Mouse (Mus musculus) kidney, adult 18-20 months (tissue): ENCODE measurements around the gene Inpp5a.

Source experiments
- DNase-seq: peaks from one replicate; pipeline ENCODE4 v3.0.0; 2021

Gene Inpp5a

DNA sequence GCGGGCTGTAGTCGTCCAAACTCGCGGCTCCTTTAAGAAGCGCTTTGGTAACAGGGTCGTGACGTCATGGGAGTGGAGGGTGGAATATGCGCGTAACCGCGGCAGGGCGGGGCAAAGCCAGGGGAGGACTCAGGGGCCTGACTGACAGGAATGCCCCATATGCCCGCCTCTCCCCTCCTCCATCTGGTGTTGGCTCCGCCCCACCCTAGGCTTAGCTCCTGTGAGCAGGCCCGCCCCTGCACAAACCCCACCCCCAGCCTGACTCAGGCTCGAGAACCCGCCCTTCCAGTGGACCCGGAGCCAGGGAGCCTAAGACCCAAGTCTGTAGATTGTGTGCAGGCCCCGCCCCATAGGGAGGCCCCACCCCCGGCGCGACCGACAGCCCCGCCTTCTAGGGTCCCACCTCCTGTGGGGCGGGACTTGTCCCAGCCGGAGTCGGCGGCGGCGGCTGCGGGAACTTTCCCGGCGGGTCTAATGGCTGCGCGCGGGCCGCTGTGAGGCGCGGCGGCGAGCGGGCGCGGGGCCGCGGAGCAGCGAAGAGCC, at the start of gene Inpp5a:
TSS of gene Inpp5a (plus strand) at position 440 of the 543 bp plus-strand sequence.
- DNase-seq = peak; percentile 99

DNA sequence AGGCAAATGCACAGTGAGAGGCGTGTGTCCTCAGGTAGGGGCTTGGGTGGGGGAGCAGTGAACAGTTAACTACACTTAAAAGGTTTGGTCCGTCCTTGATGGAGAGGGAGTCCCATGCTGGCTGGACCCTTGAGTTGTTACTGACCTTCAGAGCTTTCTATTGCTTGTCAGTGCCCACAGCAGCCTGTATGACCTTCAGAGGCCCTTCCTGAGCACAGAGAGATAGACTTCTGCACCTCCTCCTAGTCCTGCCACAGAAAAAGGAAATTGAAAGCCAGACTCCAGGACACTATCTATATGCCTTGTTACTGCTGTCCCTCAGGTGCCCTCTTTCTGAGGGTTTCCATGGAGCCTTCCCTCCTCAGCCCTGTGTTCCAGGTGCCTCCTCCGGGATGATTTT, 49.7 kb upstream of the Inpp5a start:
- DNase-seq = no peak

DNA sequence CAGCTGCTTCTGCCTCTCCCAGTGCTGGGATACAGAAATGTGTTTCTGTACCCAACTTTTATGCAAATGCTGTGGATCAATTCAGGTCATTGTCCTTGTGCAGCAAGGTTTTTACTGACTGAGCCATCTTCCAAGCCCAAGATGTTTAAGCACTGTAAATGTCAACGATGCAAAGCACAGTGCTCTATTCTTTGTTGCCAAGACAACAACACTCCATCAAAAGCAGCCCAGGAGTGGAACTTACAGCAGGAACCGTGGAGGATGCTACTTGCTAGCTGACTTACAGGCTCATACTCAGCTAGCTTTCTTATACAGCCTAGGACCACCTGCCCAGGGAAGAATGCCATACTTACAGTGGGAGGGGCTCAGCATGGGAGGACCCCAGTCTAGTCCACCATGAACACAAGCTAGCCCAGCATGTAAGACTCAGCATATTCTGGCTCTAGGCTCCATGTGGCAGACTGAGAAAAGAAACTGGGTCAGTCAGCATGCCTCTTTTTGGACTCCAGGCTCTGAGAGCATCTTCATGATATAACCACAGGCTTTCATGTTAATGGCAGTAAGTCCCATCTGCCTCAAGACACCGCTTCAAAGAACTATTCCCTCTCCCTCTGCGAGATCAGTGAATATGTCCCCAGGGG, 47.8 kb upstream of the Inpp5a start:
- no peak for DNase-seq

DNA sequence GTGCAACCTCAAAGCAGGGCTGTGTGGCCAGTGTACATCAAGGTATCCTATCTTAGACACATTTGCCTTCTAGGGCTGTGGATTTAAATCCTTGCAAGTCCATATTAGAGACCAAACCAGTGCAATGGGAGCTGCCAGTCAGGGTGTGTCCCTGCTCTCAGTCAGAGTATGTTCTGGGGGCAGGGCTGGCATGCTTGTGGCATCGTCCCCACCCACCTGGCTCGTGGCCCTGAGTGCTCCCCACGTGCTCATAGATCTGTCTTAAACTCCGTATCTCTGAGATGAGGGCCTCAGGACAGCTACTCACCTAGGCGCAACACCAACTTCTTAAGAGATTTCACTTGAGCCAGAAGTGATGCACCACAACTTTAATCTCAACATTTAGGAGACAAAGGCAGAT, 46.1 kb upstream of the Inpp5a start:
- DNase-seq = no peak

DNA sequence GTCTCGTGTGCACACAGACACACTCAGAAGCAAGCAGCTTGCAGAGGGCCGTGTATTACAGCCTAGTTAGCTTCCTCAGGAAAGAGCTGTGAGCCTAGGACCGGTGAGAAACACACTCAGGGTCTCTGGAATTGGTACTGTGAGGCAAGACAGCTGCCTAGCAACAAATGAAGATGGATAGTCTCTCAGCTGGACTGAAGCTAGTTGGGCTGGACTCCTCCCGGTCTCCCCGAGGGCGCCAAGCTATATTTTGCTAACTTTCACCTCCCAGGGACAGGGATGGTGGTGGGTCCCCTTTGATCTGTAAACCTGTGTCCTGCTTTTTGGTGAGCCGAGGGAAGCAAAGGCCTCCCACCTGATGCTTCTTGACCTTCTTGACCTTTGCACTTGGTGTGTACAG, 41.9 kb upstream of the Inpp5a start:
- no peak for DNase-seq

DNA sequence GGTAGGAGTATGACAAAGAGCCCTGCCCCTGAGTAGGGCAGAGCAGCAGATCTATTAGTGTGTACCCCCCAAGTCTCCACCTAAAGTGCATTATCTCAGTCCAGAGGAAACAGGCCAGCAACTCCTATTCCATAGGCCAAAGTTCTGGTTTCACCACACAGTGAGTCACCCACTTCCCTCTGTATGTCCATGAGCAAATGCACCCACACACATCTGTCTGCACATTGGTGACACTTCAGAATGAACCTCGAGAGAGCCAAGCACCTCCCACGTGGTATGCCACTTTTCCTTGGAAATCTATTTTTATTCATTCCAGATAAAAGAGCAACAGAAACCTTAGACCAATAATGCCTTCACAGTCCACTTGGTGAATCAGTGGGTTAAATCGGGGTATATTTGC, 38.3 kb upstream of the Inpp5a start:
- DNase-seq = no peak

DNA sequence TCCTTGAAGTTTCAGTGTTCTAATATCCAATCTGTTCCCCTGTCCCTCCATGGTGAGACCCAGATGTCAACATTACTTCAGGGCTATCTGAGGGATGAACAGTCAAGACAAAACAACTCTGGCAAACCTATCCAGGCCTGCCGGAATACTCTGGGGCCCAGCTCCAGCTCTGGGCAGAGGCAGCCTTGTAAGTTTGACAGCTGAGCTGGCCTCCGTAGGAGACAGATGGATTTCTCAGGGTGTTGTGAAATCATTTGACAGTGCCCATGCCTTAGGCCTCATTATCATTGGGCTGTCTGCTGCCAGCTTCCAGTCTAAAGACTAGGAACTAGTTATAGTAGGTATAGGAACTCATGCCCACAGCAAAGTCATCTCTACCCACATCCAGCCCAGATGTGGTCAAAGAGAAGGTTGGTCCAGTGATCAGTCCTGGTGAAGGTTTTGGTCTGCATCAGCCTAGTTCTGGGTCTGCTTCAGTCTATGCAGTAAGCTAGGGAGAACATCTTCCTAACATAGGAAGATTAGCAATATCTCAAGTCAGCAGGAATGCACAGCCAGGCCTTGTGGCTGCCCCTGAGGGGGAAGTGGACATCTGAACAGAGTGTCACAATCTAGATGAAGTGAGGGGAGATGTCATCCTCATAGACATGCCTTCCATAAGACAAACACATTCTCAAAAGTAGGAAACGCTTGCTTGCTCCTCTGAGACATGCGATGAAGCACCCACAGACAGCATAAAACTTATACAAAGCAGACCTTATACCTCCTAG, 34.4 kb upstream of the Inpp5a start:
- DNase-seq = no peak

DNA sequence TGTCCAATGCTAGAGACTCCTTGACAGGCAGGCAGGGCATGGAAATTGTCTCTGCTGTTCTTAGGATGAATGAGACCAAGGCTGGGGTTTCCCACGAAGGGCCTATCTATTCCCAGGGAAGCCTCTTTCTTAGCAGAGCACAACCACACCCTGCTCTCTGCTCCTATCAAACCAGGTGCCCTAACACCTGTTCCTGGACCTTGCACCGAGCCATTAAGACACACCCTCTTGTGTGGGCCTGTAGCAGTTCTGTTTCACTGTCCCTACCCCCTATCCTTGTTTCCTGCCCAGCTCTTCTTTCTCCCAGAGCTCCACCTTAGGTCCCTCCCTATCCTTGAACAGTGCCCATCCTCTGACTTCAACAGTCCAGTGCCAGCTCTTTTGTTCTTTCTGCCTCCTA, 31.9 kb upstream of the Inpp5a start:
- no peak for DNase-seq

DNA sequence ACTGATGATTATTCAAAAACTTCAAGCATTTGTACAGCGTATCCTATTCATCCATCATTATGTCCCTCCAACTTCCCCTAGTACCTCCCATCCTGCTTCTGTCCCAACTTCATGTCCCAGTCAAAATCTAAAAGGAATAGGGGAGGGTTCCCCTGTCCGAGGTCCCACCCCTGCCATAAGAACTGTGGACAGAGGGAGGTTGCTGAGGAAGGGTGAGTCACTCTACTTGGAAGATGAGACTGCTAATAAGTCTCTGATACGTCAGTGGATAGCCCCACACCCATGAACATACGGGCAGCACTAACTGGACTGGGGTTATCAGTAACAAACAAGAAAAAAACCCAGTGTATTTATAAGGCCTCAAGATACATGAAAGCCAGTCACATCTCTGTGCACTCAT, 29.0 kb upstream of the Inpp5a start:
- DNase-seq = no peak

DNA sequence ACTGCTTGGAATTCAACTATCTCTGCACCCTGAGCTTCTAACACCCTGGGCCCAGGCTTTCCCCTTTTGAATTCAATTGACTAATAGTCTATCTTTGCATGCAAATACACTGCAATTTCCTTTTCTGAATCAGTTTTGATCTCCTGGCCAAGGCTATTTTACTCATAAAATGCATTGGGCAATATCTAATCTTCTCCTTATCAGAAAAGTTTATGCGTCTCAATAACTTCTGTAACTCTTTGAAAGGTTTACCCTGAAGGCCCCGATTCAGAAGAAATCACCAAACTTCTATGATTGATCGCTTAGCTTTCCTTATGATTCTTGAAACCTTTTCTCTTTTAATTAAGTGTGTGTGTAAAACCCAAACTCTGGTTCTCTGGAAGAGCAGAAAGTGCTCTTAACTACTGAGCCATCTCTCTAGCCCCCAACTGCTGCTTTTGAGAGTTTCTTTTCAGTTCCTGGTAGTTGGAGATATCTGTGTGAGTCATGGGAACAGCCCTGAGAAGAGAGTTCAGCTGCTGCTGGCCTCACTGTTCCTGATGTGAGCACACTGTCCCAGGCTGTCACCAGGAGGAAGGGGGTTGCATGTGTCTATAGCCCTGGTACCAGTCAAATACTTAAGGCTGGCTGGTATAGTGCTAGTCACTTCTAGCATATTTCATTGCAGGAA, 27.9 kb upstream of the Inpp5a start:
- no peak for DNase-seq

DNA sequence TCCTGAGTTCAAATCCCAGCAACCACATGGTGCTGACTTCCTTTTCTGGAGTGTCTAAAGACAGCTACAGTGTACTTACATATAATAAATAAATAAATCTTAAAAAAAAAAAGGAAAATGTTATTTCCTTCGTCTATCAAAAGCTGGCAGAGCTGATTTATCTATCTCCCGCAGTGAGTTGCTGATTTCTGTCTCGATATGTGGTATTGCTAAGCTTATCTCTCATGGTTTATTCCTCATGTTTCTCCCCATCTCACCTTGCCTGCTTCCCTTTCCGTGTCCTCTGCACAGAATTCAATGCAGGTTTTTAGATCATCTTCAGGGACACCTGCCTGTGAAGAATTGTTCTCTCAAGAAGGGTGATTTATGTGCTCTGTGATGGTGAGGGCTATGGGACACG, 27.1 kb upstream of the Inpp5a start:
- no peak for DNase-seq

DNA sequence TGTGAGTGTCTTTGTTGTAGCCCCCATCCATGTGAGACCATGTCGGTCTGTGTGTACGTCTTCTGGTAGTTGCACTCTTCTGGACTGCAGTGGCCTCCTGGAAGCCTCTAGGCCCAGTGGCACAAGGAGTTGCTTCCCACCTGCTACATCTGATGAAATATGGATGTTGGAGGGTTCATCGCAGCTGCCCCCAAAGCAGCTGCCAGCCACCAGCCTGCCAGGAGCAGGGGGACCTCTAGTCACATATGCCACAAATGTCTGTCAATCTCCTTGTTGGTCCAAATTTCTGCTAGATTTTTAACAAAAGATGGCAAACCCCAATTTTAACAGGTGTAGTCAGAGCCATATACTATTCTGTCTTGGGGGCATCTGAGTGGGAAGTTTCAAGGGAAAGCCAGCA, 26.4 kb upstream of the Inpp5a start:
- no peak for DNase-seq

DNA sequence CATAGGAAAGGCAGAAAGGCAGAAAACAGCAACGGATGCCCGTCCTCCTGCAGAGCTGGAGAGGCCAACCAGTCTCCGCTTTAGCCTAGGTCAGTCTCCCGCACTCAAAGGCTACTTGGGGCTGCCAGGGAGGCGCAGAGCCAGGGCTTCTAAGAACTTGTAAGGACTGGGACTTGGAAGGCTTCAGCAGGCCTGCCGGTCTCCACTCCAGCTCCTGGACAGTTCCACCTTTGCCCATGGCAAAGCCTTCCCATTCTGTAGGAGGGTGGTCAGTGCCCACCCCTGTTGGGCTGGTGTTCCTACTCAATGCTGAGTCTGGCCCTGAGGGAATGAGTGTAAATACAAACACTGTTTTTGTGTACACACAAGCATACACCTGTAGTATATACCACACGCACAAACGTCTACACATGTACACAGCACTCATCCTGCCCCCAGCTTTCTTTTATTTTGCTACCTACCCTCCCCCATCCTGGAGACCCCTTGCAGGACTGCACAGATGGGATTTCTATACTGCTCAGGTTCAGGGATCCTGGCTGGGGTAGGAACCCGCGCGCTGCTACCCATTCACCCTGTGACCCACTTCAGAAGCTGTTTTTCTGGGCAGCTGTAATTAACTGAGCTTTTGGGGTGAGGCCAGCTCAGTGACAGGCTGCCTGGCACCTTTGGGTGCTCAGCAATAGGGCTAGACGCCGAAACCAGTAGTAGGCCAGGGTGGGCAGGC, 25.5 kb upstream of the Inpp5a start:
- DNase-seq = no peak

DNA sequence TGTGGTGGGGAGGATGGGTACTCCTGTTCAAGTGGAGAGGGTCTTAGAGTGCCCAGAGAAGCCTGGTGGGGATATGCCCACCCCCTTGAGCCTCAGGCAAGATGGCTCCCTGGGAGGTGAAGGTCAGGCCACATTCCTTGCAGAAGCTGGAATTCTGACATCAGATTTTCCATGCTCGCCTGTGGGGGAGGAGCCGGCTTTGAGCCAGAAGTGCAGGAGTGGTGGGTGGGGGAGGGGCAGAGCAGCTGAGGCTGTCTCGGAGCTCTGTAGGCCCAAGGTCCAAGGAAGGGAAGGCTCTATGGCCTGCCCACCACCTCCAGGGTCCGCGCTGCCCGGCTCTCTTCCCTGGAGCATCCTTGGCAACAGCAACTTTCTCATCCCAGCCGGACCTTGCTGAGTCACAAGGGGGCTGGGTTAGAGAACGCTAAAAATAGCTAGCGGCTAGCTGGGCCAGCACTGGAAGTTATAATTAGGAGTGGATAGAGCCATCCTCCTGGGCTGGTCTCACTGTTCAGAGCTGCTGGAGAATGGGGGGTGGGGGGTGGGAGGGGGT, 24.8 kb upstream of the Inpp5a start:
- DNase-seq = peak; percentile 92

DNA sequence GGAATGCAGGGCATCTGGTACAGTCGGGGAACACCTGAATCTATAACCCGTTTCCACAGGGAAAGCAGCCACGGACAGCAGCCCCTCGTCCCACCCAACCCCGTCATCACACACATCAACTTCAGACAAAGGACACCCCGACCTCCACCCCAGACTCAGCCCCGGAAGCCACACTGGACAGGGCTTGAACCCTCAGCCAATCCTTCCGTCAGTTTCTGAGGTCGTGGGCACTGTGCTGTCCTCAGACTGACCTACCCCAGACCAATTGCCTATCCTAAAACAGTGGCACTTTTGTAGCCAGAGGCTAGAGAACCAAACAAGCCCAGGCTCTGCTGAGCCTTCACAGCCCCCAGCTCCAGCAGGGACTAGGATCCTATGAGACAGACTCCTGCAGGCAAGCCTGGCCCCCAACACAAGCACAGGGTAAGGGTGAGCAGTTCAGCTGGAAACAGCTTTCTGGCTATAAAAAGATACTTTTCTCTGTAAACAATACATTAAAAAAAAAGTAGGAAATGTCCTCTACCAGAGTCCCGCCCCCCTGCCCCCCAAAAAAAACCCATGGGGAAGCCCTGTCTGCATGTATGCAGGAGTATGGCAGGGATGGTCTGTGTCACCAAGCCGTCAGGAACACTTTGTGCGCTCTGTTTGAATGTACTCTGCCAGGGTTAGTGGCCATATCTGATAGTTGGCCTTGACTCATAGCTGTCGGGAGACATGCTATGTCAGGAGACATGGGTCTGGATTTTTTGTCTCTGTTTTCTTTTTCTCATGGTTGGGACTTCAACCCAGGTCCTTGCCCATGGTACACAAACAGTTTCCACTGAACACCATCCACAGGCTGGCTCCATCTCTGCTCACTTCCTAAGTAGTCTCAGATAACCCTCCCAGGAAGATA, 23.7 kb upstream of the Inpp5a start:
- DNase-seq = no peak

DNA sequence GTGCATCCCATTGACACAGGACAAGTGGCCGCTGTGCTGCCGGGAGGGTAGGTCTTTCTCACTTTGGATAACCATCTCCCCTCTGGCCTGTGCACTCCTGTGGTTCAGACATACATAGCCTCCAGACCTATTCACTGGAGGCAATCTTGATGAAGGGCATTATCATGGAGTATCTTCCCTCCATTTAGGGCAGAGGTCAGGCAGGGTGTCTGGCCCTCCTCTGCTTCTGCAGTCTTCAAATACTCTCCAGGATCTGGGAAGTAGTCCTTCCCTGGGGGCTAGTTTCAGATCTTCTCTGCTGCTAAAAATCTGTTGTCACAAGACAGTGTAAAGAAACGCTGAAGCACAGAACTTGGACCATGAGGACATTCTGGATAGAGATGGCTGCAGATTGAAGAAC, 22.8 kb upstream of the Inpp5a start:
- no peak for DNase-seq

DNA sequence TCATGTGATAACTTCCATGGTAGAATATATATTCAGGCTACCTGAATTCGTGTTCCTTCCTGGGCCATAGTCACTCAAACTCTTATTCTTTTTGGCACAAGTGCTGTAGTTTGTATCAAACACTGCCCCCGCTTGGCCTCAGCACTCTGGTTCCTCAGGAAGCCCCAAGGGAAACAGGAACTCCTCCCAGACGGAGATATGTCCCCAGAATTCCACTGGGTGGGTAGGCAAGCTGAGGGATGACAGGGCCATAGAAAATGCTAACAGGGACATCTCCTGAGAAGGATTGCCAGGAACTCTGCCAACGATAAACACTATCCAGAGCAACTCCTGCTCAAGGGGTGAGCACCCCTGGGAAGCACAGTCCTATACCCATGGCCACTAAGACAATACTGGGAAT, 22.4 kb upstream of the Inpp5a start:
- DNase-seq = peak; percentile 50

DNA sequence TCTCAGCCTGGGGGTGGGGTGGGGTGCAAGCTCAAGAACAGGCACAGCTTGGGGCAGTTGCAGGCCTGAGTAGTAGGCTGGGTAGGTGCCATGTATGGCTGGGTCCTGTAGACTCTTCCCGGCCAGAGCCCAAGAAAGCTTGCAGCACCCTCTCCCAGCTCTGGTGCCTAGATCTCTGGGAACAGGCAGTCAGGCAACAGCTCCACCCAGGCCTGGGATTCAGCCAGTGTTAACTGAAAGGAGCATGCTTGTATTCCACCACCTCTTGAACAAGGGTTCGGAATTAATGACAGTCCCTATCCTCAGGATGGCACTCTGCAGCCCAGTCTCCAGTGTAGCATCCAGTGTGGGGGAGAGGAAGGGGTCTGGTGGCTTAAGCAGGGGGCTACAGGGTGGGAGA, 20.7 kb upstream of the Inpp5a start:
- DNase-seq = no peak

DNA sequence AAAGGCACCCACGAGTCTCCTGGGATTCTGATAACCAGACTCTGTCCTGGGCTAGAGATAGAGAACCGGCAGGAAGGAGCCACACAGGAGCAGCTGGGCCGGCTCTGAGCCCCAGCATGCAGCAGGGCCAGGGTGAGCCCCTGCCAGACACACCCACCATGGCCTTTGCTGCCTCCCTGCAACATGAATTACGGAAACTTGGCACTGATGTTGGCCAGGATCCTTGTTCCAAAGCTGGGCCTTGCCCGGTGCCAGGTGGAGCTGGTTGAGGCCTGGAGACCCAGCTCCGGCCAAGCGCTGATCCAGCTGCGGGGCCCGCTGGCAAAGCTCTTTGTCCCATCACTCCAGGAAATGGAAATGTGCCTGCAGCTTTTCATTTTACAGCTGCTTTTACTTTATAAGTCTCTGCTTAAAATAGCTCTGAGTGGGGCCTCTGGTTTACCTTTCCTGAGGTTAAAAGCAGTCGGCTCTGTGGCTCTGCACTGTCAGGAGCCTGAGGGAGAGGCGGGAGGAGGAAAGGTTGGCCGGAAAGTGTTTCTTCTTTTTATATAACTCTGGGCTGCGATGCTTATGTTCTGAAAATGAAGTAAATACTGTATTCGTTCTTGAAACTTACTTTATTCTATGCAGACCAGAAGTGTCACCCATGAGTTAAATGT, 20.1 kb upstream of the Inpp5a start:
- peak; percentile 79 for DNase-seq

DNA sequence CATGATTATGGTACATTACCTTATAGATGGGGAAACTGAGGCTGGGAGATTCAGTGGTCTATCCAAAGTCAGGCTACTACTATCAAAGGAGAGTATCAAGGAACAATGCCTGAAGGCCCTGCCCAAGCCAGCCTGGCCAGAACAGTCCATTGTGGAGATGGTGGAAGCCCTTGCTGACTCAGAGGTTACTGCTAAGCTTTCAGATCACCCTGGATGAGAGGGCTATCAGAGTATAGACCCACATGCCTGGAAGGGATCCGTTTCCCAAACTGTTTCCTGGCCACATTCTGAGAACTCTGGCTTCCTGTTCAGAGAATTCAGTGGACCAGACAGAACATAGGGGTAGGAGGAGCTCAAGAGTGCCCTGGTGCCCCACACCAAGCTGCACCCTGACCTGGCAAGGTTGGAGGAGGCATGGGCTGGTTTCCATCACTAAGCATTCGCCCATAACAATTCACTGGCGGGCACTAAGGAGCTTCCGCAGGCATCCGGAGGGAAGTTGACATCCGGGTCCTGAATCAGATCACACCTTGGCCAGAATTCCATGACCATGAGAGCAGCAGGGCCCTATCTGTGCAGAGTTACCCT, 19.3 kb upstream of the Inpp5a start:
- peak; percentile 46 for DNase-seq

DNA sequence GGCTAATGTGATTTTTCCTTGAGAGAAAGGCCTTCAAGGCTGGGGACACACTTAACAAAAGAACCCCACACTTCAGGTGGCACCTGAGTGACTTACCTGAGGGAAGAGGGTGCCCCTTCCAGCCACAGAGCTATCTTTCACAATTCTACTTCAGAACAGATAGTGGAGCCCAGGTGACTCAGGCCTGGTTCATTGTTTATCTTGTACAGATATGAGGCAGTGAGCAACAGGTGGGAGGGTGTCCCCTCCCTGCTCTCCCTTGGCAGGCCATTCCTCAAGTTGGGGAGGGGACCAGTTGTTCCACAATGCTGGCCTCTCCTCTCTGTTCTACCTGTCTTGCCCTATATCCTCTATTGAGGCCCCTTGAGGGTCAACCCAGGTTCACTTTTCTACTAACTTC, 17.5 kb upstream of the Inpp5a start:
- DNase-seq = no peak
